Mouse (Mus musculus) lung, adult 2 months (tissue): ENCODE results near the gene Tfap2c.

Experiments used
- CTCF ChIP-seq: fragments of 200-500 bp; IDR thresholded peaks from 2 replicates; pipeline ENCODE4 v1.5.1; 2011; ENCODE audit warnings: mild to moderate bottlenecking, low read length, control low read depth; ENCODE audit not compliant: insufficient read depth
- POLR2A ChIP-seq: fragments of 200-500 bp; IDR thresholded peaks from 2 replicates; pipeline ENCODE4 v1.6.1; 2011; ENCODE audit warnings: low read depth, mild to moderate bottlenecking, control low read depth, low read length, borderline replicate concordance; ENCODE audit errors: extremely low read depth

DNA sequence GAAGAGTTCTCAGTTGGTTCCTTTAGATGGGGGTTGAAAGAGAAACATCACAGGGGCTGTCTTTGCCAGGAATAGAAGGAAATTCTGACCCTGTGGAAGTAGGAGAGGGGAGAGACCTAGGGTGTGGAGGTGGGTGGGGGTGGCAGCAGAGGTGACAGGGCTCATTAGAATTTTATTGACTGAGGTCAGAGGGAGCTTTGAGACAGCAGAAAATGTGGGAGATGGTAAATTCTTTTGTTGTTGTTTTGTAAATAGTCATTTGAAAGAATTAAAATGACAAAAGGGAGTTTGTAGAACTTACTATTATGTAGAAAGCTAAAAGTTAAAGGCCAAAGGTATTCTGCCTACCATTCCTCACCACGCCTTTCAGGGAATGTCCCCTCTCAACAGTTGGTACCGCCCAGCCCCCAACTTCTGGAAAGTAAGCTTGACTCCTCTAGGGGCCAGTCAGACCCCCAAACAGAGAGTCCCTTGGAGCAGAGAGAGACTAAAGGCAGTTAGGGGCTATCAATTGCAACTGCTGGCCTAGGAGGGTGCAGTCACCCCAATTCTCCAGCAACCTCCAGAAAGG lies 27.9 kb downstream of the Tfap2c start:
- TF ChIP-seq POLR2A: no peak
- TF ChIP-seq CTCF: no peak
